Mouse (Mus musculus): ENCODE measurements at regions not wholly inside any gene's neighbourhood (a gene's known extent, or its start where the extent isn't known, plus 50 kb on each side); places are given as distances from the start of the nearest gene placed in this dataset.

DNA sequence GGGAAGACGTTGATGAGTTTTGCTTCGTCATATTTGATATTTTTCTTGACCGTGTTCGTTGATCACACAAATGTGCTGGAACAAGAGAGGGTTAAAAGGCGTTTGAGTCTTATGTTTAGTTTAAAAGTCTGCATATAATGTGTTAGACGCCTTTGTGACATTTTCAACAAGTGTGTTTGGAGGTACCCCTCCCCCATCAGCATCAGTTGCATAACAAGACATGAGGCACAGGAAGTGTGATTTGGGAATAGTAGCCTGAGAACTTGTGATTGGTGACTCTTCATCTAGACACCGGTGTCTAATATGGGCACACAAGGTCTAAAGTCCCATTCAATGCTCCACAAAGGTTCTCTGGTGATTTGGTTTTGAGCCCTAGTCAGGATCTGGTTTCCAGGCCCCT lies 76.1 kb upstream of the Arhgap21 start:
- DNase-seq (ENCODE audit: extremely low spot score, low spot score): no peak

DNA sequence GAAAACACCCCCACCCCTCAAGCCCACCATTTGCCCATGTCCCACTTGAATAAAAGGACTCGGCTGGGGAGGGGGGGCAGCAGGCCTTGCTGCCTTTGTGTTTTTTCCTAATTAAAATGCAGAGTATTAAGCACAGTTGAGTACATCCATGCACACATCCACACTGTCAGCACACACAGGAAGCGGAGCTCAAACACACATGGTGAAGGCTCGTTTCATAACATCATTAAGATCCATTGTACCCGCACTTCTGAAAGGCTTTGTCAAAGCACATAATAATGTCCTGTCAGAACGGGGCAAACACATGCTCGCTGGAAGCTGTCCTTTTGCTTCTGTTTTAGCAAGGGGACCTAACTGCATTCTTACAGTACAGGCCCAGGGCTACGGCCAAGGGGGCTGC lies 75.3 kb upstream of the Arhgap21 start:
- DNase-seq (ENCODE audit: extremely low spot score, low spot score): no peak

DNA sequence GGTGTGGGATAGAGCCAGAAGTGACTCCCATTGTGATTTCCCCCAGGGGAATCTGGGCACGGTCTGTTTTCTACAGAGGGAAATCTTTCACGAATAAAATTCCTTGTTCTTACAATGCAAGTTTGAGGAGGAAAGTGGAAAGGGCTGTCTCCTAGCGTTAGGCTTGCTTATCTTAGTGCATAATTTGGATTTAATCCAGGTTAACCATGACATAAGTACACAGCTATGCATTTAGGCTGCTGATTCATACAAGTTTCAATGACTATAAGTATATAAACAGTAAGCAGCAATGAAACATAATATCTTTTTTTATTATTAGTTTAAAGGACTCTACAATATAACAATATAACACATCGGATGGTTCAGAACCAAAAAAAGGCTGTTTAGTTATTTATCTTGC lies 74.6 kb upstream of the Arhgap21 start:
- no peak for DNase-seq (ENCODE audit: extremely low spot score, low spot score)

DNA sequence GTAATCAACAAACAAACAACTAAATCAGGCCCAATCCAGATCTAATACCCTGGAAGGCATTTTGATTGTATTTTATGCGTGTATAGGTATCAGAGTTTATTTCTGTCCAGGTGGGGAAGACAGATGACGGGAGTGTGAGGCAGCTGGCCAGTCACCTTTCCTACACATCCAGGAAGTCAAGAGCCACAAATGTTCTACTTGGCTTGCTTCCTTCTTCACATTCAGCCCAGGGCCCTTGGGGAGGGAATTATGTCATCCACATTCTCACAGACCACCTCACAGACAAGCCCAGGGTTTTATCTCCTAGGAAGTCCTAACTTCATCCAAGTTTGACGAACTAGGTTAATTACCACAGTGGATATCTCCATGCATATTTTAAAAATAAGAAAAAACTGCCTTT lies 68.9 kb upstream of the Arhgap21 start:
- no peak for DNase-seq (ENCODE audit: extremely low spot score, low spot score)

DNA sequence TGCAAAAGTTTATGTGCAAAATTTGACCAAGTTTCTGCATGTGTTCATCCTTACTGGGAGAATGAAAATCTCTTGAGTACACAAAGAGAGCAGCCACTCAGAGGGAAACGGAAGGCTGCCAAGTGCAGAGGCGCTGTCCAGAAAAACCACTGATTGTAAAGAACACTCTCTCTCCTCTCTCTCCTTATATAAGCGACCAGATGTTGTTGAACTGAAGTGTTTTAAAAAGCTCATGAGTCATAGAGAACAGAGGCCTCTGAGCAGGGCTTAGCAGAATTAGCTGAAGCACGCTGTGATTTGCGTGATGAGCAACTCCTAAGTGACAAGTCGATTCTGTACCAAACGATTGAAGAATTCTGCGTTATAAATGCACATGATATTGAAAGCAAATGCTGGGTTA lies 68.5 kb upstream of the Arhgap21 start:
- DNase-seq (ENCODE audit: extremely low spot score, low spot score): no peak

DNA sequence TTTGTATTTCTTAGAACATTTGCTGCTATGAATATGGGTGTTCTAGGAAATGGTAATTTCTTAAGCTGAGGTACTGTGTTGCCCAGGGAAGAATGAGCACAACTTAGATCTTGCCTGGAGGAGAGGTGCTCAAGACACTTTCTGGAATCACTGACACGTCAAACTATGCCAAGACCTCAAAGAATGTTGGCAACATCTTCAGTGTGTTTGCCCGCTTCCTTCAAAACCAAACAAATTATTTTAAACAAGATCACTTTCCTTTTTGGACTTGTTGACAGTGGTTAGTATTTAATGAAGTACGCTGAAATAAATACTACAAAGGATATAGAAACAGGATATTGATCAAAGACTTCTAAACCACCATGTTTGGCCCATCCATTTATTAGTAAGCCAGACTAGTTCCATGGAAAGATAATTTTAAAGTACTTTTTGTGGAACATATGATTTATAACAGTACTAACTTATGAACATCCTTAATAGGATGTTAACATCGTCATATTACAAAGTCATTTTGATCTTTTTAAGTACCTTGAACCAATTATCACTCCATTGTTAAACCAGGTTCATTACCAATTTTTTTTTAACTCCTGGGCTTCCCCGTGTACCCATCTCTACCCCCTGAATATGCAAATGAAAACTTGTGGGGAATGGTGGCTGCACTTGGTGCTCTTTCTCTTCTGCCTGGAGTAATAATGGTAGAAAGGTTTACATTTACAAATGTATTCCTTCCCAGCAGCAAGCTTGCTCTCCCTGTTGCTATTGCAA lies 67.4 kb upstream of the Arhgap21 start:
- DNase-seq (ENCODE audit: extremely low spot score, low spot score): no peak

DNA sequence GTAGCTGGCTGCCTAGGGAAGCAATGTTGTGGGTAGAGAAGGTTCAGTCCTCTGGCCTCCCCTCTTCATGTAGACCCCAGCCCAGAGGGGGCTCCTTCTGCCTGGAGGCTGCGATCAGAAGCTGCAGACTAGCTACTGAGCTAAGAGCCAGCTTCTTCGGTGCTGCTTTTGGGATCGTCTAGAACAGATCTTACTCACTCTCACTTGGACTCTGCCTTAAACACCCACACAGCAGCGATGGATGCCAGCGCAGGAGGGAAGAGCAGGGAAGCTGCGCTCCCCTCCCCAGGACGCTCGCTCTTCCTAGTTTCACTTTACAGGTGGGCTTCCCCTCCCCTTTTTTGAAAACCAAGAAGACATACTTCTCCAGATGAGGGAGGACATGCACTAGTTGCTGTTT lies 66.0 kb upstream of the Arhgap21 start:
- DNase-seq (ENCODE audit: extremely low spot score, low spot score): no peak

DNA sequence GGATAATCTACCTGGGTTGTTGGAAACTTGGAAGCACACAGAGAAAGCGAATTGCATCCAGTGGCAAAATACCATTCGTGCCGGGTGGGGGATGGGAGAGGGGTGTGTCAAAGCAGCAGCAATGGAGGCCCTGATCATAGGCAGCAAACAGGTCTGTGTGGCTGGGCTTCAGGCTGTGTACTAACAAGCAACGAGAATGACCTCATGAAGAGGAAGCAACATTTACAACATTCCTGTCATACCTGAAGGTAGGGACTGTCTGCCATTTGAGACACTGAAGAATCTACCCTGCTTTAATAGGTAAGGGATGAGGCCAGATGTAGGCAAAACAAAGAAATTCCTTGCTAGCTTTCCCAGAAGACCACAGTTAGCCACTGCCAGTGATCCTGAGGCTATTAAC lies 62.0 kb upstream of the Arhgap21 start:
- no peak for DNase-seq (ENCODE audit: extremely low spot score, low spot score)

DNA sequence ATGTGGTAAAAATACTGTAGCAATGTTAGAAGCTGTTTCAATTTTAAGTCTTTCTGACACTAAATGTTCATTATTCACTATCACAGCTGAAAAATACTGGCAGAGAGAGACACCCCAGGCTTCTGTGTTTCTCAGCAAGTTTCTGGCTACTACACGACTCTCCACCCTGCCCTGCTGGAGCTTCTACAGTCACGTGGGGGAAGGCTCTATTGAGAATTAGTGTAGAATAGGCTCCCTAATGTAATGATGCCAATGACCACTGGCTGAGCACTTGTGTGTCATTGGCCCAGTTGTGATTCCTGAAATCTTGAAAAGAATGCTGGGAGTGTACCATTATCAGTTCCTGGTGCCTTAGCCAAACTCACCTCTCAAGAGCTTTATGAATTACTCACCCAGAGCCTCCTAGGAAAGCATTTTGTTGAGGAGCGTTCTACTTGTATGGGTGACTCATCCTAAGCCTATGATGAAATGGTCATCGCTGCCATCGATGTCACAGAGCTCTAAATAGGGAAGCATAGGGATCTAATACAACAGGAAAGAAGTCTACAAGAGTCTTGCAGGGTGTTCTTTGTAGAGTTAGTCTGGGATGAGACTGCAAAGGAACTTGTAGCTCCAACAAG lies 60.8 kb upstream of the Arhgap21 start:
- no peak for DNase-seq (ENCODE audit: extremely low spot score, low spot score)

DNA sequence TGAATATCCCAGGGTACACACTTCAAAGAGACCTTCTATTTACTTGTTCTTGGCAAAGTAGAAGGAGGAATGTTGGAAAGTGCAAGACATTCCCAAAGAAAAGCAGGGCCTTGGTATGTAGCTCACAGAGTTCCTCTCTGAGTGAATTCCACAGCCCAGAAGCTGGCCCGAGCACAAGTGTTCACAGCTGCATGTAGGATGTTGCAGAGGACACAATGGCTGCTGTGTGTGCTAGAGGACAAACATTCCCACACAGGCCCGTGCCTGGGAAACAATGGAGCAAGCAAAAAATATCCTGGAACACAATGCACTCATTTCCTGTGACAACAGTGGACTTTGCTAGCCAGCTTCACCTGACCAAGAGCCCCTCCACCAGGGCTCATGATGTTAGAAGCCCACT lies 59.9 kb upstream of the Arhgap21 start:
- no peak for DNase-seq (ENCODE audit: extremely low spot score, low spot score)

DNA sequence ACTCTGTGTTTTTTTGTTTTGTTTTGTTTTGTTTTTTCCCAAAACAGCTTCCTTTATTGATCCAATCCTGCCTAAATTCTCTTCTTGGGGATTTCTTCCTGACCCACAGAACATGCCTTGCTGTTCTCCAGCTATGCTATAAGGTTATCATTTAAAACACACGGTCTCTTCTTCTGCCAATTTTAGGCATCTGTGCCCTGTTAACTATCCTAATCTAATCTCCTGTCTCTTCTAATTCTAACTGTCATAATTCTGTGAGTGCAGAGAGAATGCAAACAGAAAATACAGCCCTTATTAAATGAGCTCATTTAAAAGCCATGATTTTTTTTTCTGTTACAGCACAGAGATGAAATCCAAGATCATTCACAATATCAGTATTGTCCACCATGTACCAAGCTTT lies 49.9 kb upstream of the Arhgap21 start:
- DNase-seq (ENCODE audit: extremely low spot score, low spot score): no peak
